Mouse (Mus musculus): ENCODE measurements around the gene B9d1. TPM values are rescaled to one million over a fixed set of nuclear protein-coding genes. Genes with fewer than 3 reads are reported as not detected.

The B9d1 gene
- 10 to 100 TPM; 10.2 to 10.3 TPM for total RNA-seq (2021)

GRCm38 (mm10) chr11:61504713-61505257 is at the start of gene B9d1:
TSS of gene B9d1 (plus strand) at chr11:61505144.
- DNase-seq: peak; percentile 97 to 98
- intact Hi-C loops (cut with DNase I): loop anchor here (2.0 to 10.0 kb wide), 6 partner anchors 94 to 1600 kb away; no protein-coding TSS in a partner anchor

- intact Hi-C loops (cut with DNase I): no loop called here
- no peak for DNase-seq
Observed at GRCm38 (mm10) chr11:61464071-61464470, 40.9 kb upstream of the B9d1 start.

GRCm38 (mm10) chr11:61465422-61465821 is 39.5 kb upstream of the B9d1 start:
- DNase-seq: no peak
- intact Hi-C loops (cut with DNase I): no loop called here

GRCm38 (mm10) chr11:61468534-61468933 is 36.4 kb upstream of the B9d1 start:
- intact Hi-C loops (cut with DNase I): no loop called here
- DNase-seq: no peak

- intact Hi-C loops (cut with DNase I): no loop called here
- no peak for DNase-seq
Observed at GRCm38 (mm10) chr11:61469317-61469917, 35.5 kb upstream of the B9d1 start.

- DNase-seq: no peak
- intact Hi-C loops (cut with DNase I): no loop called here
Observed at GRCm38 (mm10) chr11:61470880-61471279, 34.1 kb upstream of the B9d1 start.

- intact Hi-C loops (cut with DNase I): no loop called here
Observed at GRCm38 (mm10) chr11:61473630-61474029, 31.3 kb upstream of the B9d1 start.

GRCm38 (mm10) chr11:61476786-61477382 is 28.1 kb upstream of the B9d1 start:
- intact Hi-C loops (cut with DNase I): no loop called here
- DNase-seq: no peak

More at GRCm38 (mm10) chr11:61473630-61474029, 31.3 kb upstream of the B9d1 start:
- DNase-seq: no peak

- intact Hi-C loops (cut with DNase I): no loop called here
- DNase-seq: no peak
Observed at GRCm38 (mm10) chr11:61477566-61478508, 27.1 kb upstream of the B9d1 start.

GRCm38 (mm10) chr11:61478788-61479187 is 26.2 kb upstream of the B9d1 start:
- intact Hi-C loops (cut with DNase I): no loop called here

GRCm38 (mm10) chr11:61481239-61482090 is 23.5 kb upstream of the B9d1 start:
- intact Hi-C loops (cut with DNase I): no loop called here
- no peak for DNase-seq

More at GRCm38 (mm10) chr11:61478788-61479187, 26.2 kb upstream of the B9d1 start:
- DNase-seq: no peak

- DNase-seq: peak in 1 of 2 experiments; percentile 45
- intact Hi-C loops (cut with DNase I): no loop called here
Observed at GRCm38 (mm10) chr11:61483226-61483845, 21.6 kb upstream of the B9d1 start.

- intact Hi-C loops (cut with DNase I): no loop called here
- DNase-seq: no peak
Observed at GRCm38 (mm10) chr11:61484256-61484612, 20.7 kb upstream of the B9d1 start.

- DNase-seq: peak; percentile 72 to 78
- intact Hi-C loops (cut with DNase I): no loop called here
Observed at GRCm38 (mm10) chr11:61484613-61485540, 20.1 kb upstream of the B9d1 start, which contains the start of gene Mfap4. TSS of gene Mfap4 (plus strand) at chr11:61485431.

GRCm38 (mm10) chr11:61485541-61486457 is 19.1 kb upstream of the B9d1 start:
- no peak for DNase-seq
- intact Hi-C loops (cut with DNase I): no loop called here

- DNase-seq: no peak
- intact Hi-C loops (cut with DNase I): no loop called here
Observed at GRCm38 (mm10) chr11:61486458-61487219, 18.3 kb upstream of the B9d1 start.

GRCm38 (mm10) chr11:61487401-61487800 is 17.5 kb upstream of the B9d1 start:
- DNase-seq: peak; percentile 78 to 80
- intact Hi-C loops (cut with DNase I): no loop called here

Data from heart, postnatal 10 days (tissue).